Mouse (Mus musculus) heart, embryonic 10.5 days (tissue): ENCODE measurements around the gene Zfp101. TPM values are rescaled to one million over a fixed set of nuclear protein-coding genes. Genes with fewer than 3 reads are reported as not detected.

Source experiments
- polyA plus RNA-seq: library from polyadenylated mRNA; unstranded; fragments of >200 nt; fragmentation: Nextera tagmentation; extraction: Ambion mirVana; gene quantifications from 2 replicates; pipeline ENCODE4 v1.2.1, GENCODE M21; 2016

The Zfp101 gene
- polyA plus RNA-seq, 1 experiment from 2014 or later: 13.3 TPM

Other genes with a start within 250 kb of the Zfp101 start
- not detected in 2 replicates for gene Olfr55, start 226.2 kb downstream of the Zfp101 start, polyA plus RNA-seq
- not detected in 2 replicates for gene Olfr239, start 203.3 kb downstream of the Zfp101 start, polyA plus RNA-seq
- gene Olfr1564, start 173.0 kb downstream of the Zfp101 start, polyA plus RNA-seq: 0.13 TPM in 1 of 2 replicates, not detected in the other
- gene Zfp955a, start 139.5 kb downstream of the Zfp101 start, polyA plus RNA-seq: 13.9 and 14.0 TPM in 2 replicates
- gene Olfr63, start 130.0 kb downstream of the Zfp101 start, polyA plus RNA-seq: 0.02 and 0.06 TPM in 2 replicates
- 8.2 and 10.2 TPM in 2 replicates for gene Zfp955b, start 105.1 kb downstream of the Zfp101 start, polyA plus RNA-seq
- 6.1 and 7.7 TPM in 2 replicates for gene Zfp81, start 35.8 kb downstream of the Zfp101 start, polyA plus RNA-seq
- not detected in 2 replicates for gene Actl9, start 38.3 kb upstream of the Zfp101 start, polyA plus RNA-seq
- gene Adamts10, start 129.6 kb upstream of the Zfp101 start, polyA plus RNA-seq: 38.9 and 51.2 TPM in 2 replicates
- gene Myo1f, start 161.1 kb upstream of the Zfp101 start, polyA plus RNA-seq: 0.74 and 1.4 TPM in 2 replicates
- 28.2 and 32.6 TPM in 2 replicates for gene Zfp414, start 234.4 kb upstream of the Zfp101 start, polyA plus RNA-seq
- gene Pram1, start 243.4 kb upstream of the Zfp101 start, polyA plus RNA-seq: 0.33 and 0.44 TPM in 2 replicates